Mouse (Mus musculus): Measurements from ENCODE around the gene Zbtb16. TPM values are rescaled to one million over a fixed set of nuclear protein-coding genes. Genes with fewer than 3 reads are reported as not detected.

Zbtb16 gene
- total and polyA plus RNA-seq, 3 experiments, result 0.34 to 3.0 (median 0.90) TPM

GRCm38 (mm10) chr9:48817399-48817793, 18.6 kb downstream of the Zbtb16 start:
- dilution Hi-C loops (cut with MboI; ENCODE audit: extremely low pct_ligation_motif_present, extremely low pct_unique_long_range_greater_than_20kb, low sequenced_read_pairs), result no loop called here
- no peaks in the 10 kb centered on the region for H3K27me3 ChIP-seq (replicated peaks)
- no peaks in the 10 kb centered on the region for H3K36me3 ChIP-seq (replicated peaks in 1 of 2; ENCODE audit: control insufficient read depth in 1 of 2, insufficient read depth in 1 of 2, low read length in 1 of 2)
- peak overlapping the region; percentile 98 for H3K27ac ChIP-seq (ENCODE audit: insufficient read depth, low read depth)
- H3K4me1 ChIP-seq (ENCODE audit: control insufficient read depth in 1 of 2, insufficient read depth in 2 of 2), result peaks cover 37 to 69% of the 10 kb centered on the region in 2 experiments
- peaks cover 18% of the 10 kb centered on the region for H3K79me2 ChIP-seq (replicated peaks; ENCODE audit: control insufficient read depth, extremely low read depth, insufficient read depth, poor library complexity, severe bottlenecking)
- DNase-seq (ENCODE audit: extremely low read depth), result peak; percentile 79
- TF ChIP-seq TBP (conservative IDR thresholded peaks at IDR 0.05; ENCODE audit: low read depth, low read length), result peak; percentile 63; the same call in 1 of the 2 replicates
- TF ChIP-seq MAZ (IDR thresholded peaks at IDR 0.05; ENCODE audit: low read depth, low read length), result peak; percentile 84
- no peak for TF ChIP-seq USF1 (IDR thresholded peaks at IDR 0.05; ENCODE audit: low read depth, low read length)
- peak; percentile 51; the same call in 1 of the 2 replicates for TF ChIP-seq POLR2AphosphoS2 (IDR thresholded peaks at IDR 0.05; ENCODE audit: low read depth, low read length)
- no peak for TF ChIP-seq CTCF (conservative IDR thresholded peaks at IDR 0.05 in 1 of 2, IDR thresholded peaks at IDR 0.05 in 1 of 2; ENCODE audit: low read depth in 2 of 2, low read length in 2 of 2)
- TF ChIP-seq HCFC1 (IDR thresholded peaks at IDR 0.05; ENCODE audit: low read depth, low read length), result no peak; the same call in 1 of the 2 replicates
- peak; percentile 95 for TF ChIP-seq JUND (conservative IDR thresholded peaks at IDR 0.05; ENCODE audit: low read depth, low read length)
- peak; percentile 31 for TF ChIP-seq ELF1 (IDR thresholded peaks at IDR 0.05; ENCODE audit: low read depth, low read length)
- 0 out of 2 replicates have a peak, but pooled peaks have one; percentile 62 for TF ChIP-seq RCOR1 (conservative IDR thresholded peaks at IDR 0.05; ENCODE audit: low read depth, low read length)
- TF ChIP-seq NRF1 (IDR thresholded peaks at IDR 0.05; ENCODE audit: low read depth, low read length), result no peak; the same call in 1 of the 2 replicates
- TF ChIP-seq MAX (IDR thresholded peaks at IDR 0.05; ENCODE audit: low read length), result peak; percentile 75; the same call in 1 of the 2 replicates
- no peak for TF ChIP-seq ZC3H11A (IDR thresholded peaks at IDR 0.05; ENCODE audit: low read depth, low read length)
- TF ChIP-seq KAT2A (IDR thresholded peaks at IDR 0.05; ENCODE audit: insufficient replicate concordance, low read length), result no peak
- no peak for TF ChIP-seq USF2 (conservative IDR thresholded peaks at IDR 0.05; ENCODE audit: low read depth, low read length)
- TF ChIP-seq ZMIZ1 (IDR thresholded peaks at IDR 0.05; ENCODE audit: low read depth, low read length), result peak; percentile 83
- TF ChIP-seq MYC (IDR thresholded peaks at IDR 0.05; ENCODE audit: low read depth, low read length), result peak; percentile 64; the same call in 1 of the 2 replicates
- TF ChIP-seq MXI1 (IDR thresholded peaks at IDR 0.05; ENCODE audit: low read depth, low read length), result no peak; the same call in none of the 2 replicates
- peak; percentile 72 for TF ChIP-seq TCF12 (IDR thresholded peaks at IDR 0.05; ENCODE audit: low read depth, low read length)
- peak; percentile 89 for TF ChIP-seq IRF4 (IDR thresholded peaks at IDR 0.05; ENCODE audit: low read depth, low read length)
- TF ChIP-seq ZNF384 (IDR thresholded peaks at IDR 0.05; ENCODE audit: low read depth, low read length), result no peak
- TF ChIP-seq POLR2A (IDR thresholded peaks at IDR 0.05; ENCODE audit: low read depth, low read length), result peak; percentile 85
- no peak for TF ChIP-seq ZKSCAN1 (IDR thresholded peaks at IDR 0.05; ENCODE audit: borderline replicate concordance, low read depth, low read length)
- TF ChIP-seq CHD2 (IDR thresholded peaks at IDR 0.05; ENCODE audit: low read length), result peak; percentile 46; the same call in 1 of the 2 replicates
- peak; percentile 88 for TF ChIP-seq SIN3A (IDR thresholded peaks at IDR 0.05; ENCODE audit: low read length)
- no peak for TF ChIP-seq GABPA (IDR thresholded peaks at IDR 0.05; ENCODE audit: insufficient replicate concordance, low read depth, low read length)
- peak; percentile 97 for TF ChIP-seq ETS1 (conservative IDR thresholded peaks at IDR 0.05; ENCODE audit: low read depth, low read length)
- TF ChIP-seq SMC3 (IDR thresholded peaks at IDR 0.05; ENCODE audit: low read depth, low read length), result no peak; the same call in 1 of the 2 replicates
- peak; percentile 76 for TF ChIP-seq BHLHE40 (IDR thresholded peaks at IDR 0.05; ENCODE audit: low read depth, low read length)
- TF ChIP-seq EP300 (IDR thresholded peaks at IDR 0.05; ENCODE audit: low read length), result peak; percentile 88
- TF ChIP-seq UBTF (IDR thresholded peaks at IDR 0.05; ENCODE audit: low read depth, low read length), result no peak
- no peak for TF ChIP-seq CHD1 (IDR thresholded peaks at IDR 0.05; ENCODE audit: low read depth, low read length)
- TF ChIP-seq MEF2A (IDR thresholded peaks at IDR 0.05; ENCODE audit: borderline replicate concordance, low read depth, low read length), result peak; percentile 100
- TF ChIP-seq JUN (IDR thresholded peaks at IDR 0.05; ENCODE audit: insufficient read depth, low read depth, low read length), result peak; percentile 98
- TF ChIP-seq PAX5 (IDR thresholded peaks at IDR 0.05; ENCODE audit: low read length), result no peak
- TF ChIP-seq RAD21 (IDR thresholded peaks at IDR 0.05; ENCODE audit: low read depth, low read length), result no peak; the same call in 1 of the 2 replicates
- TF ChIP-seq NELFE (IDR thresholded peaks at IDR 0.05; ENCODE audit: low read depth, low read length), result peak; percentile 62; the same call in 1 of the 2 replicates
- no peak for TF ChIP-seq E2F4 (IDR thresholded peaks at IDR 0.05; ENCODE audit: insufficient replicate concordance, low read depth, low read length)
- TF ChIP-seq MAFK (IDR thresholded peaks at IDR 0.05; ENCODE audit: insufficient replicate concordance, low read length), result peak; percentile 94
- H3K4me2 ChIP-seq (ENCODE audit: insufficient read depth, low read depth, poor library complexity, severe bottlenecking), result peak overlapping the region; percentile 87; the same call in 1 of the 2 replicates
- H3K4me3 ChIP-seq (replicated peaks in 1 of 3; ENCODE audit: low read depth in 2 of 3, low read length in 2 of 3, poor library complexity in 1 of 3), result peak overlapping the region in 1 of 3 experiments; percentile 23
- H3K9ac ChIP-seq (ENCODE audit: insufficient read depth, low read depth), result peak overlapping the region; percentile 61
- in situ Hi-C loops (cut with MboI; ENCODE audit: low pct_ligation_motif_present, low pct_unique_long_range_greater_than_20kb, low sequenced_read_pairs), result no loop called here
- H3K9me3 ChIP-seq (replicated peaks; ENCODE audit: low read length), result no peaks in the 10 kb centered on the region
